Comparison of ENCODE assay signal across 16 mouse cellular contexts in the genomic region with DNA sequence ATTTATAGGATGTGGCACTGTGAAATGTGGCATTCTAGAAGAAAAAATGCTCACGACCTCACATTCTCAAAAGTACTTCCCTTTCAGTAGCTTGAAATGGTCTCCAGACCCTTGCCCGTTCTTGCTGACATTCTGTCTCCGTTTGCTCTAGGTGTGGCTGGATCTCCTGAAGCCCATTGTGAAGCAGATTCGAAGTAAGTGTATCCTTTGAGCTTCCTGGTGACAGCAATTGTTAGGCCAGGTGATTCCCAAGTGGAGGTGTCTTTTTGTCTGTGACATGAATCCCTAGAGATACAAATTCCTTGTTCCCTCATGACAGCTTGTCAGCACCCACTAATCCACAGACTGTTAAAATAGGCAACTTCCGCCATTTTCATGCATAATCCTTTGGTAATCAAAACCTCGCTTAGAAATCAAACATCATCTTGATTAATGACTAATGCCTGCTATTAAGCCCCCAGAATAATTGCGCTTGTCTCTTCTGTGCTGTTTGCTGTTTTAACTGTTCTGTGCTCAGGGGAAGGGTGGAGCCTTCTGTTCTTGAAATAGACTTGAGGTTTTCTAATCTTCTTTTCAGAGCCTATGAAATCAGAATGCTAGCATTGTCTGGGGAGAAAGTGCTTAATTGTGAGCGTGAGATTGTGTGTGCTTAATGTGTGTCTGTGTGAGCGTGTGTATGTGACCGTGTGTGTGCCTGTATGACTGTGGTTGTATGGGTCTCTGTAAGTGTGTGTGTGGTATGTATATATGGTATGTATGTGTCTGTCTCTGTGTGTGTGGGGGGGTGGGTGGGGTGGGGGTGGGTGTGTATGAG.
DNase-seq lines count a peak whose midpoint lies in the region; ATAC-seq and TF ChIP-seq lines count a peak whose summit lies in the region.
"Had no signal": no experiment of that assay in that cellular context is flagged by ENCODE, and none has a peak within 500 bp of the region (broad histone marks: within the 10 kb centered on the region; RNA-seq: fewer than 3 reads in every experiment).

No protein-coding gene starts in this region.

- H3K9me3 ChIP-seq in intestine, embryonic 15.5 days: no peaks in the 10 kb centered on the region
- no peaks in the 10 kb centered on the region for H3K9me3 ChIP-seq in intestine, postnatal 0 days (ENCODE audit: control insufficient read depth)
- no peaks in the 10 kb centered on the region for H3K9me3 ChIP-seq in MEL (replicated peaks; ENCODE audit: insufficient read depth, low read length)
- H3K9me3 ChIP-seq in hindbrain, postnatal 0 days (ENCODE audit: low read length): no peaks in the 10 kb centered on the region

- H3K4me3 ChIP-seq in intestine, embryonic 15.5 days (replicated peaks): no peak overlapping the region
- H3K4me3 ChIP-seq in intestine, postnatal 0 days (ENCODE audit: low read depth, low read length): no peak overlapping the region
- no peak overlapping the region for H3K4me3 ChIP-seq in MEL (ENCODE audit: control insufficient read depth in 1 of 2, insufficient read depth in 1 of 2, low read depth in 2 of 2, low read length in 2 of 2)
- no peak overlapping the region for H3K4me3 ChIP-seq in hindbrain, postnatal 0 days (ENCODE audit: low read length)

- DNase-seq in MEL (ENCODE audit: low read depth, low spot score) (peak; percentile 11), liver (no peak)
- DNase-seq in brain, embryonic 14.5 days (ENCODE audit: low read depth): peak; percentile 63
- no peak for DNase-seq in hindbrain, postnatal 0 days (ENCODE audit: low spot score)
- no peak for DNase-seq in lung, postnatal 36 days
- DNase-seq: adrenal gland, adult 8-10 months; cerebellum, adult 8-10 months; gastrocnemius, postnatal 25 days; kidney, adult 8-10 months; lung, adult 2 months; retina, postnatal 1 day; right cerebral cortex, postnatal 4 days had no signal

- WGBS in intestine, embryonic 15.5 days: 76% methylated on average over 10 of the region's 10 CpGs
- 75% methylated on average over 10 of the region's 10 CpGs for WGBS in intestine, postnatal 0 days
- 70% methylated on average over 10 of the region's 10 CpGs for WGBS in hindbrain, postnatal 0 days

- no peak for TF ChIP-seq RAD21 in MEL (IDR thresholded peaks at IDR 0.05; ENCODE audit: low read depth, low read length)

- no peak for TF ChIP-seq POLR2A in MEL (IDR thresholded peaks at IDR 0.05; ENCODE audit: control insufficient read depth in 1 of 2, insufficient read depth in 1 of 2, low read depth in 1 of 2, low read length in 2 of 2, poor library complexity in 1 of 2)
- no peak for TF ChIP-seq POLR2A in brain, embryonic 14.5 days (IDR thresholded peaks at IDR 0.05; ENCODE audit: borderline replicate concordance, extremely low read depth, insufficient read depth, insufficient read length, poor library complexity, severe bottlenecking)

- no peak for TF ChIP-seq CTCF in intestine, postnatal 0 days (IDR thresholded peaks at IDR 0.05; ENCODE audit: low read depth)
- no peak for TF ChIP-seq CTCF in MEL (IDR thresholded peaks at IDR 0.05 in 2 of 3, conservative IDR thresholded peaks at IDR 0.05 in 1 of 3; ENCODE audit: control insufficient read depth in 1 of 3, insufficient read depth in 1 of 3, low read depth in 2 of 3, low read length in 3 of 3, poor library complexity in 1 of 3, severe bottlenecking in 1 of 3)
- no peak for TF ChIP-seq CTCF in brain, embryonic 14.5 days (IDR thresholded peaks at IDR 0.05; ENCODE audit: borderline replicate concordance, extremely low read depth, insufficient read depth, insufficient read length)
- no peak for TF ChIP-seq CTCF in hindbrain, postnatal 0 days (IDR thresholded peaks at IDR 0.05; ENCODE audit: low read depth)

- 0 out of 2 replicates have a peak, but pooled peaks have one; percentile 5 for ATAC-seq in intestine, embryonic 15.5 days
- ATAC-seq in intestine, postnatal 0 days: no peak
- peak; percentile 30; the same call in 1 of the 2 replicates for ATAC-seq in hindbrain, postnatal 0 days
- ATAC-seq in cerebellum, adult (ENCODE audit: insufficient number of reproducible peaks, low FRiP score, low TSS enrichment): no peak

- peaks cover 7% of the 10 kb centered on the region; the same call in 1 of the 2 replicates for H3K4me1 ChIP-seq in intestine, embryonic 15.5 days (replicated peaks)
- no peaks in the 10 kb centered on the region for H3K4me1 ChIP-seq in intestine, postnatal 0 days (replicated peaks; ENCODE audit: control insufficient read depth, insufficient read depth, low read length)
- peaks cover 0 to 3% of the 10 kb centered on the region in 2 experiments; a peak in 1 of 4 replicates for H3K4me1 ChIP-seq in MEL (ENCODE audit: control insufficient read depth in 1 of 2, insufficient read depth in 2 of 2, low read length in 2 of 2)
- H3K4me1 ChIP-seq in hindbrain, postnatal 0 days (ENCODE audit: insufficient read depth, low read length): 0 out of 2 replicates have a peak, but pooled peaks cover 3% of the 10 kb centered on the region

- H3K36me3 ChIP-seq in intestine, embryonic 15.5 days: peaks cover 15% of the 10 kb centered on the region; the same call in 1 of the 2 replicates
- peaks cover 18% of the 10 kb centered on the region for H3K36me3 ChIP-seq in intestine, postnatal 0 days (ENCODE audit: control insufficient read depth, insufficient read depth)
- no peaks in the 10 kb centered on the region for H3K36me3 ChIP-seq in MEL (ENCODE audit: control insufficient read depth in 1 of 2, insufficient read depth in 2 of 2, low read length in 2 of 2)
- H3K36me3 ChIP-seq in hindbrain, postnatal 0 days (ENCODE audit: insufficient read depth, low read length): no peaks in the 10 kb centered on the region
- H3K36me3 ChIP-seq: G1E had no signal

- H3K79me2 ChIP-seq in MEL (ENCODE audit: control insufficient read depth, insufficient read depth, low read length, poor library complexity): no peaks in the 10 kb centered on the region

- H3K27me3 ChIP-seq in intestine, embryonic 15.5 days (replicated peaks): no peaks in the 10 kb centered on the region
- H3K27me3 ChIP-seq in intestine, postnatal 0 days (replicated peaks; ENCODE audit: control insufficient read depth, insufficient read depth, low read length): no peaks in the 10 kb centered on the region
- H3K27me3 ChIP-seq in MEL (ENCODE audit: control insufficient read depth in 1 of 2, insufficient read depth in 2 of 2, low read length in 2 of 2): no peaks in the 10 kb centered on the region
- no peaks in the 10 kb centered on the region for H3K27me3 ChIP-seq in hindbrain, postnatal 0 days (ENCODE audit: insufficient read depth, low read length)

- H3K9ac ChIP-seq in intestine, embryonic 15.5 days: no peak overlapping the region
- H3K9ac ChIP-seq in intestine, postnatal 0 days (ENCODE audit: low read depth, low read length): no peak overlapping the region
- no peak overlapping the region for H3K9ac ChIP-seq in MEL (ENCODE audit: control insufficient read depth, low read depth, low read length, poor library complexity, severe bottlenecking)
- no peak overlapping the region for H3K9ac ChIP-seq in hindbrain, postnatal 0 days (replicated peaks; ENCODE audit: low read length)

- TF ChIP-seq EP300 in MEL (IDR thresholded peaks at IDR 0.05; ENCODE audit: low read depth in 1 of 2, low read length in 2 of 2): no peak

- H3K4me2 ChIP-seq in intestine, embryonic 15.5 days (replicated peaks): no peak overlapping the region
- no peak overlapping the region for H3K4me2 ChIP-seq in intestine, postnatal 0 days (replicated peaks; ENCODE audit: low read depth)
- no peak overlapping the region for H3K4me2 ChIP-seq in hindbrain, postnatal 0 days (ENCODE audit: low read depth, low read length)

- H3K27ac ChIP-seq in intestine, embryonic 15.5 days: no peak overlapping the region
- no peak overlapping the region for H3K27ac ChIP-seq in intestine, postnatal 0 days (ENCODE audit: low read depth, low read length)
- no peak overlapping the region for H3K27ac ChIP-seq in MEL (ENCODE audit: control insufficient read depth, low read depth, low read length)
- H3K27ac ChIP-seq in hindbrain, postnatal 0 days: no peak overlapping the region; the same call in 1 of the 2 replicates

TF ChIP-seq in MEL, 35 proteins besides CTCF, POLR2A, EP300 and RAD21:
- no peak for TF ChIP-seq MYB (IDR thresholded peaks at IDR 0.05; ENCODE audit: low read depth, low read length)
- no peak for TF ChIP-seq CHD1 (IDR thresholded peaks at IDR 0.05; ENCODE audit: low read depth, low read length)
- TF ChIP-seq ELF1 (IDR thresholded peaks at IDR 0.05; ENCODE audit: low read depth, low read length): no peak
- TF ChIP-seq NELFE (IDR thresholded peaks at IDR 0.05; ENCODE audit: low read depth, low read length): no peak
- no peak for TF ChIP-seq TCF12 (IDR thresholded peaks at IDR 0.05; ENCODE audit: low read depth, low read length)
- TF ChIP-seq ZC3H11A (IDR thresholded peaks at IDR 0.05; ENCODE audit: low read depth, low read length): no peak
- TF ChIP-seq ZNF384 (IDR thresholded peaks at IDR 0.05; ENCODE audit: low read depth, low read length): no peak
- TF ChIP-seq POLR2AphosphoS5 (IDR thresholded peaks at IDR 0.05; ENCODE audit: borderline replicate concordance, low read depth, low read length): no peak
- no peak for TF ChIP-seq MYC (IDR thresholded peaks at IDR 0.05; ENCODE audit: low read depth, low read length)
- TF ChIP-seq RCOR1 (IDR thresholded peaks at IDR 0.05; ENCODE audit: low read depth, low read length): no peak
- no peak for TF ChIP-seq GABPA (IDR thresholded peaks at IDR 0.05; ENCODE audit: low read depth, low read length)
- TF ChIP-seq JUND (IDR thresholded peaks at IDR 0.05; ENCODE audit: low read depth, low read length): no peak
- TF ChIP-seq MAFK (IDR thresholded peaks at IDR 0.05; ENCODE audit: borderline replicate concordance, low read depth, low read length): no peak
- TF ChIP-seq GATA1 (IDR thresholded peaks at IDR 0.05; ENCODE audit: low read depth, low read length): no peak
- TF ChIP-seq USF1 (IDR thresholded peaks at IDR 0.05; ENCODE audit: low read depth, low read length): no peak
- TF ChIP-seq SIN3A (IDR thresholded peaks at IDR 0.05; ENCODE audit: low read length): no peak
- TF ChIP-seq USF2 (IDR thresholded peaks at IDR 0.05; ENCODE audit: borderline replicate concordance in 1 of 2, insufficient read depth in 1 of 2, low read depth in 1 of 2, low read length in 2 of 2): no peak

Comparison
In these comparisons a context has a peak if more than half of its experiments do, and no peak if none do; other contexts are left out.
1. ATAC-seq: peak in intestine, embryonic 15.5 days (single experiment) and hindbrain, postnatal 0 days (single experiment); none in intestine, postnatal 0 days (single experiment) and cerebellum, adult (single experiment).
2. DNase-seq: peak in MEL (single experiment) and brain, embryonic 14.5 days (single experiment); none in hindbrain, postnatal 0 days (single experiment), lung, postnatal 36 days (single experiment) and liver (single experiment).